Mouse (Mus musculus): ENCODE data around the gene Myof.

DNA sequence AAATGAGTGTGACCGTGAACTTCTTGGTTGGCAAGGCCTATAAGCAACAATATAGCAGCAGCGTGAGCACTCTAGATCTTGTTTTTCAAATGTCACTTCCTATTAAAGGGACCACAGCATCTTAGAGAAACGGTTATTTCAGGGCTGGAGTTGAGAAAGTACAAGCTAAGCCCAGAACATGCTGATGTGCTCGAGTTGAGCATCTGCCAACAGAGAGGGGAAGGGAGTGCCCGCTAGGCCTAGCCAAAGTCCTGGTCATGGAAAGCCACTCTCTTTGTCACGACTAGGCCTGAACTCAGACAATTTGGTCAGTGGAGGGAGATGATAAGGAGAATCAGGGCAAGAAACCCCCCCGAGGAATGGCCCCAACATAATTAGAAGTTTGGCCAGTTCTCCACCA, 86.1 kb downstream of the Myof start:
- TF ChIP-seq CTCF (IDR thresholded peaks at IDR 0.05; ENCODE audit: low read depth, low read length) (no peak), POLR2A (IDR thresholded peaks at IDR 0.05; ENCODE audit: extremely low read depth, insufficient read depth, low read length) (no peak)

Measured in liver, adult 2 months (tissue).